Mouse (Mus musculus) forelimb bud, embryonic 11.5 days (tissue): ENCODE data around the gene Igfals.
A peak's percentile ranks its signal among the peaks of the same experiment; 100 is the strongest.

Experiments
- DNase-seq: peaks from one replicate; pipeline ENCODE4 v3.0.0-alpha.2; 2012; ENCODE audit warnings: low read depth, low spot score

Igfals gene

DNA sequence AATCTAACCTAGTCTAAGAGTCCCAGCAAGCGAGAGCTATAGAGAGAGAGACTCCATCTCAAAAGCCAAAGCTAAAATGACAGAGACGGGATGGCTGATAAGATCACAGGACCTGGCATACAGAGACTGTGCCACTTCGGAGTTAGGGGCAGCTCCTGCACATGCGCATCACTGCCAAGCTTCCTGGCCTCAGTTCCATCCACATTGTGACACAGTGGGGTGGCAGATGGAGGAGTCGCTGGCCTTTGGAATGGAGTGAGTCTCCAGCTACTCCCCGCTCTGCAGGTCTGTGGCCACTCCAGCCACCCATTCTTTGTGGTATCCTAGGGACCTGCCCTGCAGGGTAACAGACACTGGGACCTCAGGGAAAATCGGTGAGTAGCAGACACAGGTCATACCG, at the start of gene Igfals:
Gene Igfals (plus strand): TSS at position 222 of the 400 bp plus-strand sequence.
- DNase-seq, result no peak

DNA sequence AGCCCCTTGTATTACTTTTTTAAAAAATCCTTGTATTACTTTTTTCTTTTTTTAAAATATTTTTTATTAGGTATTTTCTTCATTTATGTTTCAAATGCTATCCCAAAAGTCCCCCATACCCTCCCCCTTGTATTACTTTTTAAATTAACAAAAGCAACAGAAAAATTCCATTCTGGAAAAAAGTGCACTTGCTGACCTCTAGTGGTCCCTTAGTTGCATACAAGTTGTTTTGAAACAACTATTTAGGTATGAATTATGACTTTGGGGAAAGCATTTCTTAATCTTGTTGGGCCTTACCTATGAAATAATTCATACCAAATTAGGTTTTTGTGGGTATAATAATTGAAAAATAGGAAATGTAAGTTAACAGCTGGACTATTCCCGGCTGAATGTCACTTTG, 48.3 kb upstream of the Igfals start:
- DNase-seq, result no peak

DNA sequence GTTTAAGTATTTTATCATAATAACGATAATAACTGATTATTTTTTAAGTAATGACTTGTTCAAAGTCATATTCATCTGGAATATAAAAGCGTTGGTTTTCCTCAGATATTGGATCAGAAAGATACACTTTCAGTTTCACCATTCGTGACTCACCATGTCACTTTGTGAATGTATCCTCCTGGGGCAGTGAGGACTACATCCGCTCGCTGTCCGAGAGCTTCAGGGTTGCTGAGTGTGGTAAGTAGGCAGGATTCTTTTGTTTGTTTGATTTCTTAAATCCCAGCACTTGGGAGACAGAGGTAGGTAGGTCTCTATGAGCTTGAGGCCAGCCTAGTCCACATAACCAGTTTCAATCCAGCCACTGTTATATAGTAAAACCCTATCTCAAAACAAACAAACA, 47.6 kb upstream of the Igfals start:
- DNase-seq, result no peak

DNA sequence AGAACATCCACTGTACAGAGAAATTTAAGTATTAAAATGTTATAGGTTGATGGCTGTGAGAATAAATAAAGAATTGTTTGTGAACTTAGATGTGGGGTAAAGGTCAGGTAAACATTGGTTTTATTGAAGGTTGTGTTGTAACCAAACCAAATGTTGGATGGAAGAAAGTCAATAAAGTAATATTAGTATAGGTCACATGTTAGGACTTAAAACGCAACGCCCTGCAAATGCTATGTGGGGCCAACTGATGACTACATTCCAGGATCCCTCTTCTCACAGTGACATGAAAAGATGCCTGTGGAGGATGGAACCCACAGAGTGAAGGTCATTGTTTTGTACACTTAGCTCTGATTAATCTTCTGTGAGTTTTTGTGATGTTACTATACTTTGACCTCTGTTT, 46.3 kb upstream of the Igfals start:
- no peak for DNase-seq

DNA sequence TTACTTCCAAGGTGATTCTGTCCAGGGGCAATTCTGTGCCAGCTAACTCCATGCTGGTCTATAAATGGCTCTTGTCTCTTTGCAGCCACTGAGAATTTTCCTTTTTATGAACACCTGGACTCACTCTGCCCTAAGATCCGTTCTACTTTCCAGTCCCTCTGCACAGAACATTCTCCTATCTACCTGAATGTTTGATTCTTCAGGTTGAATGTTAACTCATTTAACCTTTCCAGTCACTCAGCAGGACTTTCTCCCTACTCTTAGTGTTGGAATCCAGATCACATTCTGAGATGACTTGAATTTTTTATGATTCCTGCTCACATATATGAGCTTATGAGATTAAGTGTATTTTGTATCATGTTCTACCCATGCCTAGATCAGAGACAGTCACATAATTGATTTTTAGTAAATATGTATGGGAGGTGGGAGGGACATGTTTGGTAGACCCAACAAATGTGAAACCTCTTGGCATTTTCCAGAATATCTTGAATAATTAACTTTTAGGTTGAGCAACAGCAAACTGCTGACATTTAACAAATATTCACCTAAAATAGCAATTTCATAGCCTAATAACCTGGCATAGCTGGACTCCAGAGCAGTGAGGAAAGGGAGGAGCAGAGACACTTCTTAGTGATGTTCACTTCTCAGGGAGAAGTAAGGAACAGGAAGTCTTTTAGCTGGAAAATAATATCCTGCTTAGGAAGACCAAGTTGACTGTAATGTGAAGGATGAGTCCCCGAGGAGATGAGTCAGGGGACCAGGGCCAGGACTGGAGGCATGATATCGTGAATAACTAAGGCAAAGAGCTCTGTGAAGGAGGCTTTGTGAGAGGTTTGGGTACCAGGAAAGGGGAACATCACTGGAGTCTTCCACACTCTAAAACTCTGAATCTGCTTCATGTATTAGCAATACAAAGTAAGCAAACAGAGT, 44.2 kb upstream of the Igfals start:
- DNase-seq, result no peak

- no peak for DNase-seq
Measured at GRCm38 (mm10) chr17:24839842-24840241, 26.0 kb upstream of the Igfals start, which contains the start of gene Hagh. Gene Hagh, plus strand, starts transcription at chr17:24840143.

- no peak for DNase-seq
Measured at GRCm38 (mm10) chr17:24840341-24840740, 25.5 kb upstream of the Igfals start.

- DNase-seq, result no peak
Measured at GRCm38 (mm10) chr17:24841133-24841532, 24.7 kb upstream of the Igfals start.

DNA sequence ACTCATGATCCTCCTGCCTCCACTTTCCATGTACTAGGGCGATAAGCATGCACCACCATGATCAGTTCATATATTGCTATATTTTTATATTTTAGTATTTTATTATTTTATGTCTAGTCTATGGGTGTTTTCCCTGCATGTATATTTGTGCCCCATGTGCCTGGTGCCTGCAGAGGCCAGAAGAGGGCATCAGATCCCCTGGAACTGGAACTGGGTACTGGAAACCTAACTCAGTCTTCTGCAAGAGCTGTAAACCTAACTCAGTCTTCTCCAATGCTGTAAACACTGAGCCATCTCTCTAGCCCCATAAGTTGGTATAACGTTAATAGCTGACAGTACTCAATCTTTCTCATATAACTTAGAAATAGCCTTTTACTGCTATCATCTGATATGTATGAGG, 23.2 kb upstream of the Igfals start:
- no peak for DNase-seq

DNA sequence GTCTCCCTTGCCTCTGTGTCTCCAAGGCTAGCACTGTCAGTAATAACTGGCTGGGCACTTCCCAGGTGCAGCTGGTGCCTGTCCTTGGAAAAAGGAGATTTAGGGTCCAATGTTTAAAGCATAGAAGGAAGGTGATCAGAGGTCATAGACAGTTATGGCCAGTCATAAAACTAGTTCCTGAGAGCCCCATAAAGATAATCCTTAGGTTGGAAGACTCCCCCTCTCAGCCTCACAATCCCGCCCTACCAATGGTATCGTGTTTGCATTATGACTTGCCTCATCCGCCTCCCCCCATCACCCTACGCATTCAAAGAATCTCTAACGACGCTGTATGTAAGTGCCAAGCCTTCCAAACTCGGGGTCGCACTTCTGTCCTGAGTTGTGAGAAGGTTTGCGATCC, 21.3 kb upstream of the Igfals start:
- no peak for DNase-seq

DNA sequence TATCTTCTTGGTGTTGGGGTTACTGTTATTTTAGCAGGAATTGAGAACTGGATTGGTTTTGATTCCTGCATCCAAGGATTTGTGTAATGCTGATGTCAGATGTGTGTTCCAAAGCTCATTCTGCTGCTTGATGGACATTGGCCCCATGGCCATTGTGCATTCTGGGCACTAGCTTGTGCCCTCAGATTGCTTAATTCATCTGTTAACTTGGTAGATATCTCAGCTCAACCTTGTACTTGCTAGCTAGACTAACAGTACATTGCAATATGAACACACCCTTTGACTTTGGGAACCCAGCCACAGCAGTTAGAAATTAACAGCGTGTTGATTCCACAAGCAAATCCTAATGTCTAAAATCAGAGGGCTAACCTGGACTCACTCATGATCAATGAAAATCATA, 18.4 kb upstream of the Igfals start:
- no peak for DNase-seq

DNA sequence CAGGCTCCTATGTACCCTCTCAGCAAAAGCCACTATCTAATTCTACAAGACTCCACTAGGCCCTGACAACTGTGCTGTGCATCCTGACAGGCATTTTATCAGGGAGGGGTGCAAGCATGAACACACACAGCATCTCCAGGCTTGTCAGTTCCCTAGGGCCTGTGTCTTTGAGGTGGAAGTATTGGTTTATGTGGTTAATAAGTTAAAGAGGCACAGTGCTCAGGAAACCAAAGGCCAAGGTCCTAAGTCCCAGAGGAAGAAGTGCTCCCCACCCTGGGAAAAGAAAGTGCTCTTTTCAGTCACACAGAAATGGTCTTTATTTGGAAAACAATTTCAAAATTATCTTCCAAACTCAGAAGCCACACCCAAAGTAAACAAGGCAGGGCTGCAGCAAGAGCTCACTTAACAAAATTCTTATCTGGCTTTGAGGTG, 17.2 kb upstream of the Igfals start:
- DNase-seq, result no peak

- DNase-seq, result no peak
Measured at GRCm38 (mm10) chr17:24849733-24850064, 16.1 kb upstream of the Igfals start.

- peak; percentile 96 for DNase-seq
Measured at GRCm38 (mm10) chr17:24850065-24850772, 15.6 kb upstream of the Igfals start, which contains the start of gene Fahd1. Gene Fahd1, minus strand, starts transcription at chr17:24850364.

- no peak for DNase-seq
Measured at GRCm38 (mm10) chr17:24850773-24851127, 15.0 kb upstream of the Igfals start.

DNA sequence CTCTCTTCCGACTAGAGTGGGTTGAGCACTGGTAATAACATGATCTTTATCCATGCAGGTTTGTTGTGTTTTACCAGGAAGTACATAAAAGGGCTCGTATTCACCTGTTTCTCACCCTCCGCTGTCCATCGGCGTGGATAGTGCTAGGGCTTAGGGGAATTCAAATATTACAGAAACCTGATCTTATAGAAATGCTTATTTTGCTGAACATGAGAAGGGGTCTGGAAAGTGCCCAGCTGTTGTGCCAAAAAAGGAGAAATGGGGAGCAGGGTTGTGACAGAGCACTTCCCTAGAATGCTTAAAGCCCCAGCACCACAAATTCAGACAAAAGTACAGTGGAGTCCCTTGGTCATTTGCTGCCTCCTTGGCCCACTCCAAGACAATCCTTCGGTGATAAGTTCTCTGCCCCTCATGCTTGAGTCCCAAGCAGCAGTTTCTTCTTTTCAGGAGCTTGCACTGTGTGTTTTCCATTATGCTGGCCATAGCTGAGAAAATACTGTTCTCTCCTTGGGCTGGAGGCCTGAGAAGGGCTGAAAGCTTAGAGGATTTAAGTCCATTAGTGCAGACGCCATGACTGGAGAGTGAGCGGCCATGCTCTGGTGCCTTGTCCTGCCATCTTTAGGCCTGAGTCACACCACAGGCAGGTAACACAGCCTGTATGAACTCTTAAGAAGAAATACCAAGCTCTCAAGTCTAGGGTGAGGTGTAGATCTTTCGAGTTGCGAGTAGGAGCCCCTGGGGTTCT, 14.2 kb upstream of the Igfals start:
- DNase-seq, result no peak

- no peak for DNase-seq
Measured at GRCm38 (mm10) chr17:24855838-24856464, 9.8 kb upstream of the Igfals start.

DNA sequence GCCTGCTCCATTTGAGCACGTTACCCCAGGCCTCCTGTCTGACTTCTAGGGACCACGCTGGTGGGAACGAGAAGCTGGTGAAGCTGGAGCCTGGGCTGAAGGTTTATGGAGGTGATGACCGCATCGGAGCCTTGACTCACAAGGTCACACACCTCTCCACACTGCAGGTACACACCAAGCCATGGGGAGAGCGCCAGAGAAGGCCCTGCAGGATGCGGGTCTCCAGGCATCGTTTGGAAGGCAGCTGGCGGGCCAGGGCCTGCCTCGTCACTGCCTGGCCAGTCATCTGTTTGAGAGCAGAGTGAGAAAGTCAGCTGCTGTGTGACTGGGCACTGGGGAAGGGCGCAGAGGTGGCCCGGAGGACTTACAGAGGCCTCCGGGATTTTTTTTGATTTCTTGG, 9.2 kb upstream of the Igfals start:
- DNase-seq, result no peak

GRCm38 (mm10) chr17:24857831-24858470, 7.8 kb upstream of the Igfals start:
- DNase-seq, result no peak

GRCm38 (mm10) chr17:24858967-24859366, 6.8 kb upstream of the Igfals start:
- no peak for DNase-seq

DNA sequence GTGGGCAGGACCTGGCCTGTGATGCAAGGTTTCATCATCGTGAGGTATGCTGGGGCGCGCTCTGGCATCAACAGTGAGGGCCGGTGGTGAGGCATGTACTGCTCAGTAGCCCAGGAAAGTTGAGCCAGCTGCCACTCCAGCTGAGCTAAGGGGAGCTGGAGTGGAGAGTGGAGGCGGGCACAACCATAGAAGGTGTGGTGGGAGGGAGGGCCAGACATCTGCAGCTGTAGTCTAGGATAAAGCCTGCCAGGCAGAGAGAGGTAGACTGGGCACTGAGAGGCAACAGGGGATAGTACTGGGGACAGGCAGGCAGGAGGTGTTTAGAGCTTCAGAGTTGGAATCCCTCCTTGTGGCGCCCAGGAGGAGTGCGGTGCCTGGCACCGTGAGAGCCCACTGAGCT, 5.7 kb upstream of the Igfals start:
- no peak for DNase-seq
